Mouse (Mus musculus) thymus, postnatal 4 days (tissue): ENCODE results near the gene Bola1.
"Not testable (repeated sequence)": the region's sequence is repeated elsewhere in the genome, so short reads cannot be mapped to it uniquely, and the experiment has no call there.

Experiments
- DNase-seq: peaks from one replicate; pipeline ENCODE4 v3.0.0; 2021

Gene Bola1

DNA sequence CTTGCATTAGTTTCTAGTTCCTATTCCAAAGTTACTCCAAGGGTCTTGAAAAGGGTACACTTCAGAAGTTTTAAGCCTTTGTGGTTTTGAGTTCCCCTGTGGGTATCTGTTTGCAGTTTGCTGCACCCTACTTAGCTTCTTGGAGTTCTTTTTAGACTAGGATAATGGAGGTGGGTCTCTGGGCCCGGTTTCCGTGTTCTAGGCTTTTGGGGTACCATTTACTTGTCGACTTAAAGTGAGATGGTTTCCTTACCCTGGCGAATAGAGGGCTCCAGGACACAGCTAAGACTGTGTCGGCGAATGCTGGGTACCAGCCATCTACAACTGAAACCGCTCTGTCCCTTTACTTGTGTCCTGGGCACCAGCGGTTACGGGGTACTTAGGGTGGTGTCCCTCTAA lies 2.1 kb upstream of the Bola1 start:
- DNase-seq: peak; percentile 53

DNA sequence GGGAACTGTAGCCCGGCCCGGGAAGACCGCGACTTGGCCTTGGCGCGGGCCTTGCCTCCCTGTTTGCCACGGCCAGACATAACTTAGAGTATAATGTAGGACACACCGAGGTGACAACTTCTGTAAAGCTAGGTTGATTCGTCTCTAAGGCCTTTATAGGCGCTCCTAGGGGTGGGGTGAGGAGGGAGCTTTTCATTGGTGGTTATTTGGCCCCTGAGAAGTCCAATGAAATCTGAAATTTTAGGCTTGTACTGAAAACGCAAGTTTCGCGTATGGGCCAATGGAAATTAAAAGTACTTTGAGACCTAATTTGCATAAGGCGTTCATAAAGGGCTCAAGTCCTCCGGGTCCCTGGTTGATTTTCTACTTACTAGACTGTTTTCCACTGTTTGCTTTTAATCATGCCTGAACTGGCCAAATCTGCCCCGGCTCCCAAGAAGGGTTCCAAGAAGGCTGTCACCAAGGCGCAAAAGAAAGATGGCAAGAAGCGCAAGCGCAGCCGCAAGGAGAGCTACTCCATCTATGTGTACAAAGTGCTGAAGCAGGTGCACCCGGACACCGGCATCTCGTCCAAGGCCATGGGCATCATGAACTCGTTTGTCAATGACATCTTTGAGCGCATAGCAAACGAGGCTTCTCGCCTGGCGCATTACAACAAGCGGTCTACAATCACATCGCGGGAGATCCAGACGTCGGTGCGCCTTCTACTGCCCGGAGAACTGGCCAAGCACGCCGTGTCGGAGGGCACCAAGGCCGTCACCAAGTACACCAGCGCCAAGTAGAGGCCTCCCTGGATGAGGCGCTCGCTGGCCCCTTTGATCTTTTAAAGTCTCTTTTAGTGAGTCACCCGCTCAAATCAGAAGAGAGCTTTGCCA lies 1.5 kb upstream of the Bola1 start, which contains the start of the genes Hist2h2ac and Hist2h2be:
Hist2h2ac (minus strand) TSS at position 116 of the 875 bp plus-strand sequence.
Hist2h2be (plus strand) TSS at position 355 of the 875 bp plus-strand sequence.
- peak; percentile 79 for DNase-seq

DNA sequence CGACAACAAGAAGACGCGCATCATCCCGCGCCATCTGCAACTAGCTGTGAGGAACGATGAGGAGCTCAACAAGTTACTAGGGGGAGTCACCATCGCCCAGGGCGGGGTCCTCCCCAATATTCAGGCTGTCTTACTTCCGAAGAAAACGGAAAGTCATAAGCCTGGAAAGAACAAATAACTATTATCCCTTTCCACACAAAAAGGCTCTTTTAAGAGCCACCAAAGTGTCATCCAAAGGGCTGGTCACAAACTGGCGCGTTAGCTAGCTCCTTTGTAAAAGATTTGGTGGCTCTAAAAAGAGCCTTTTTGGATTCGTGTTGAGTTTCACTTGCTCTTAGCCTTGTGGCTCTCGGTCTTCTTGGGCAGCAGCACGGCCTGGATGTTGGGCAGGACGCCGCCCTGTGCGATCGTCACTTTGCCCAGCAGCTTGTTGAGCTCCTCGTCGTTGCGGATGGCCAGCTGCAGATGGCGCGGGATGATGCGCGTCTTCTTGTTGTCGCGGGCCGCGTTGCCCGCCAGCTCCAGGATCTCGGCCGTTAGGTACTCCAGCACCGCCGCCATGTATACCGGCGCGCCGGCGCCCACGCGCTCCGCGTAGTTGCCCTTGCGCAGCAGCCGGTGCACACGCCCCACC lies 739 bp upstream of the Bola1 start:
- DNase-seq: not testable (repeated sequence)

DNA sequence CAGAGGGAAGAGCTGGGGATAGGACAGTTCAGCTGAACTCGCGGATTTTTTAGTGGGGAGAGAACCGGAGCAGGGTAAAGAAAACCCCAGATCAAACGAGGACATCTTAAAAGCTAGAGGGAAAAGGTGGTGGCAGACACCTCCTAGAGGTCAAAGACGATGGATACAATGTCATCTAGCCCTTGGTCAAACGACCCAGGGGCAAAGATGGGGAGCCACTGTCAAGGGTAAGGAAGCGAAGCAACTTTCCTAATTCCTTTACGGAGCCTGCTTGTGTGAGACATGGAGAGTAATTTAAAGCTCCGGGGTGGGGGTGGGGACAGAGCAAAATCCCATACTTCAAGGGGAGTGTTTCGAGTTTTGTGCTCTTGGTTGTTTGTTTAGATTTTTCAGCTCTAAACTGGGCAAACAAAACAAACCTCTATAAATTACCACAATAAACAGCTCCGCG lies 293 bp downstream of the Bola1 start:
- DNase-seq: peak; percentile 47

DNA sequence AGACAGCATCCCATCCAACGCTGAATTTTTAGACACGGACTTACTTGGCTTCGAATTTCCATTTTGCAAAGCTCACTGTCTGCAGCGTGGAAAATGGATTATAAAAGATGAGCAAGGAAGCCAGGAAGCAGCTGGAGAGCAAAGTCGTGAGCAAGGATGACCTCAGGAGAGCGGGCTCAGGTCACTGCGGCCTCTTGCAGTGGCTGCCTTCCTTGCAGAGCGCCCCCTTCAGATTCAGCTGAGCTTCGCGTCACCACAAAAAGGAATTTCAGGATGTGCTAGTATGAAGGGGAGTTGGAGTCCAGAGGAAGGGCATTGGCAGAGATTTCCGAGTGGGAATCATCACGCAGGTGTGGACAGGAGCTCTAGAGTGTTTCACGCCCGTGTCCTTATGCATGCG lies 10.3 kb downstream of the Bola1 start:
- no peak for DNase-seq

DNA sequence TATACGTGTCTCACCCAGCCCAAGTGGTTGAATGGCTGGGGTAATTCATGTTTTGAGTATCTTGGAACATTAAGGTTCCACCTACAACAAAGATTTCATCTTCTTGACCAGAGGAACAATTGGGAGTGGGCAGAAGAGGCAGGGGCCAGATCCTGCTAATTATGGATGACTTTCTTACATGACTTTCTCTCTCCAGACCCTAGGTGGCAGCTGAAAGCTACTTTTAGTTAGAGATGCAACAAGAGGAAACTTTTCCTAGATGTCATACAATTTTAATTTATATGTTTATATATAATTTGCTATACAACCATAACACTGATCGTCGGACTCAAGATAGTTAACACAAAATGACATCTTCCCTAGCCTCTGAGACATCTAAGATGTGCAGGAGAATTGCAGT lies 11.7 kb downstream of the Bola1 start:
- DNase-seq: no peak

DNA sequence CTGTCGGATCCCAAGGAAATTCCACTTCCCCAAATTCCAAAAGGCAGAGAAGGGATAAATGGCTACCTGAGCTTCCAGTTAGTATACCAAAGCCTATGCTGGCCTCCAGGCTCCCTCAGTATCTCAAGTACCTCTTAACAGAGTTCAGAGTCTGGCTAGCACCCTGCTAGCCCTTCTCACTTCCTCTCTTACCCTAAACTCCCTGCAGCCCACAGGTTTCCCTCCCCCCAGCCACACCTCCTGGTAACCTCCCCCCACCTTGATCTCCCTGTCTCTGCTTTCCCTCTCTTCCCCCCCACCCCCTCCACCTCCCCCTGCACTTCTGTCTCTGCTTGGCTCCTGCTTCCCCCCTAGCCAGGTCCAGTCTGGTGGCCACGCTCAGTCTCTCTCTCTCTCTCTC lies 19.8 kb downstream of the Bola1 start:
- no peak for DNase-seq

DNA sequence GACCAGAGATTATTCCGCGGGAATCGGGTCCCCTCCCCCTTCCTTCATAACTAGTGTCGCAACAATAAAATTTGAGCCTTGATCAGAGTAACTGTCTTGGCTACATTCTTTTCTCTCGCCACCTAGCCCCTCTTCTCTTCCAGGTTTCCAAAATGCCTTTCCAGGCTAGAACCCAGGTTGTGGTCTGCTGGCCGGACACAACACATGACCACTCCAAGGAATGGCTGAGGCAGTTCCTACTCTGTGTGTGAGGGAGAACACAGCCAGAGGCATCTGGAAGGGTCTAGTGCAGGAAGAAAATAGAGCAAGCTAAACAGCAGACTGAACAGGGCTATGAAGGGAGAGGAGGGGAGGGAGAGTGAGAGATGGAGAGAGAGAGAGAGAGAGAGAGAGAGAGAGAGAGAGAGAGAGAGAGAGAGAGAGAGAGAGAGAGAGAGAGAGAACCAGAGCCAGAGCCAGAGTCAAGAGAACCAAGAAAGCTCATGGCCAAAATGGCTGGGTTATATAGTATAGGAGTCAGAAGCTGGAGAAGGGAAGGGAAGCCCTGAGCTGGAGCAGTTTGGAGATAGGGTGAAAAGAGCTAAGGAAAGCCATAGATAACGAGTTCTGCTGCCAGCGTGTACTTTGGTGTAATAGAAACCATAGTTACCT lies 20.8 kb downstream of the Bola1 start:
- not testable (repeated sequence) for DNase-seq

DNA sequence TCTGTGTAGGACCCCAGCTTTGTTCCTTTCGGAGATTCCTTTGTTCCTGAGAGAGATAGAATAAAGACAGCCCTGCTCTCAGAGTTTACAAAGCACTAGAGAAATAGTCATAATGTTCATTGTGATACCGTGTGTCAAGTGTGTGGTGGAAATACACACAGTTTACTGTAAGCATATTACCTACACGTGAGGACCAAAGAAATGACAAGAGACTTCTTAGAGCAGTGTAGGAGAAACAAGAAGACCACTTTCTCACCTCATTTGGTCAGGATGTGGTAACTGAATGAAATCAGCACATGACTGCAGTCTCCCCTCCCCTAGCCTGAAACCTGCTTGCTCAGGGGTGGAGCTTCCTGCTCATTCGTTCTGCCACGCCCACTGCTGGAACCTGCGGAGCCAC lies 21.3 kb downstream of the Bola1 start:
- peak; percentile 31 for DNase-seq

DNA sequence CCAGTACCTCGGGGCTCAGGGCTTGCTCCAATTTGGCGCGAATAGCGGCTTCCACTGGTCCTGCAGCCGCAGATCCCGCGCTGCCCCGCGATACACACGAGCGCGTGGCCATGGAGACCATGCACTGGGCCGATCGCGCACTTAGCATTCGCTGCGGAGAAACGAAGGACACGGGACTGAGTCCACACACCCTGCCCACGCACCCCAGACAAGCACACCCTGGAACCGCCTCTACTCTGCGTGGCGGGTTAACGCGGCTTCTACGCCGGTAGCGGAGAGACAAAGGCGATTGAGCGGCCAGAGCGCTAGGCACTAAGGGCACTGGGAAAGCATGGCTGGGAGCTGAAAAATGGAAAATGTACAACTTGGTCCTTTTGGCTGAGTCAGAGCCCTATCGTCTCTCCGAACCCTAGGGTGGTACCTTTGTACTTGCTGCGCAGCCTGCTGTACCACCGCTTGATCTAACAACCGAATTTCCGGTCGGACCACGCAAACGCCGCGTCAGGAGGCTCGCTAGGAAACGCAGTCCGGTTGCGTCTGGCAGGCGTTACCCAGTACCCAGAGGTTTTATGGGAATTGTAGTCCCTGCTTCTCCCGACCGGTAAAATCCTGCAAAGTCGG lies 22.3 kb downstream of the Bola1 start:
- peak; percentile 81 for DNase-seq

DNA sequence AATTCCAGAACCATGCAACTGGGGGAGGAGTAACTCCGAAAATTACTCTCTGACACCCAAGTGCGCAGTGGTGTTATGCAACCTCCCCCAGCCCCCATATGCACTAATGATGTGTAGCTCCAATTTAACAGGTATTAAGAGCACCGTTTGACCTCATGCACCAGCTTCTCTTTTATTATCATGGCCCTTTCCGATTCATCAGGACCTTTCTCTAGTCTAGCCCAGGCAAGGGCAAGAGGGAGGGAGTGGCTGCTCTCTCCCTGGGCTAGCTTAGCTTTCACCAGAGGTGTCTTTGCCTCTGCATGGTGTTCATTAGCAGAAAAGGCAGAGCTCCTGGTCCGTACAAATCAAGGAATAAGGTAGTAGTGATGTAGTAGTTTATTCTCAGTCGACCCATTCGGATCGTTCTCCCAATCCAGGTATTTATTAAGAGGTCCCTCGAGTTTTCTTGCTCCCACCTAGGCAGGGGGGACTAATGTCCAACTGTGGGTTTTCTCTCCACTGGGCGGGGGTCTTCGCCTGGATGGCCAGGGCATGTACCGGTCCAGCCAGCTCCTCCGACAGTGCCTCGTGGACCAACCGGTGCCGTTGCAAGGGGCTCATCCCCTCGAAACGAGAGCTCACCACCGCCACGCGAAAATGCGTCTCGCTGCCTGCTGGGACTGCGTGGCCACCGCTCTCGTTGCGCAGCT lies 22.9 kb downstream of the Bola1 start:
- DNase-seq: peak; percentile 20

DNA sequence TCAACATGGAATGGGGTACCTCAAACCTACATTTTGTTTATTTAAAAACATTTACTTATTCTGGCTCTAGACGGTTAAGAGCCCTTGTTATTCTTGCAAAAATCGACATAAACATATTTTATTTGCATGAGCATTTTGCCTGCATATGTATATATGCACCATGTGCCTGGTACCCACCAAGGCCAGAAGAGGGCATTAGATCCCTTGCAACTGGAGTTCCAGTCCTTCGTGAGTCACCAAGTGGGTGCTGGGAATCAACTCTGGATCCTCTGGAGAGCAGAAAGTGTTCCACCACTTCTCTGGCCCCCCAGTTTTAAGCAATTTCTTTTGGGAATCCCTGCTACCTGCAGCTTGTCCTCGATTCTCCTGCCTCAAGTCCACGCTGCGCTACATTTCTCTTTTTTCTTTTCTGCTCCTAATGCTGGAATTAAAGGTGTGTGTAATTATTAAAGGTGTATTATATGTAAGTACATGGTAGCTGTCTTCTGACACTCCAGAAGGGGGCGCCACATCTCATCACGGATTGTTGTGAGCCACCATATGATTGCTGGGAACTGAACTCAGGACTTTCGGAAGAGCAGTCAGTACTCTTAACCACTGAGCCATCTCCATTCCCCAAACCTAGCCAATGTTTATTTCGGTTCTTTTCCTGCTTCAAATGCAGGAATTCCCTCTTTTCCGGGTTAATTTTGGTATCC lies 23.7 kb downstream of the Bola1 start:
- peak; percentile 60 for DNase-seq

DNA sequence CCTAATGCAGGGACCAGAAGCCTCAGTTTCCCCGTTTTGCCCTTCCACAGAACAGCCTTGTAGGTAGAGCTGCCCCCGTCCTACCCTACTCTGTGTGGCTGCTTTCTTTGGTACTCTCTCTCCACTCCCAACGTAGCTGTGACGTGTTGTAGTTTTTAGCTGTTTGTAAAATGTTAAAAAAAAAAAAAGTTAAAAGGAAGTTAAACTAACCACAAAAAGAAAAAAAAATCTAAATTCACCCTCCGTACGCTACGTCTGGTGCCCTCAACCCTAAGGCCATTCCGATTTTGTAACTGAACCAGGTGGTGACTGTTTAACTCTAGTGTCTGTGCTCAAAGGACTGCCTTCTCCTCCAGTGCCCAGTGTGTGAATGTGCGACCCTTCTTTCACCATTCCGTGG lies 24.5 kb downstream of the Bola1 start:
- DNase-seq: peak; percentile 17

DNA sequence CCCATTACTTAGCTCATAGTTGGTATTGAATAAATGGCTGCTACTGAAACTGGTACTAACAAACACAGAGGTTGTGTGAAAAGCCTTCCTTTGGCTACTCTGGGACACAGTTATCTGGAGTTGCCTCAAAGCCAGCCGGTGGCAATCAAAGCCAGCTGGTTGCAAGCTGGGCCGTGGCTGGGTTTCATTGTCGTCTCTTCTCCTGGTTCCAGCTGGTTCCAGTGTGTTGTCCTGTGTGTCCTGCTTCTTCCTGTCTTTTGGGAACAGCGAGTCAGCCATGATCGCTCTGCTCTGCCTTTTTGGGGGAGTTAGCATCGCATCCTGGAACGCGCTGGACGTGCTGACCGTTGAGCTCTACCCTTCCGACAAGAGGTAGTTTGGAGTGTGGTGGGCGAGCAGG lies 26.5 kb downstream of the Bola1 start:
- no peak for DNase-seq

DNA sequence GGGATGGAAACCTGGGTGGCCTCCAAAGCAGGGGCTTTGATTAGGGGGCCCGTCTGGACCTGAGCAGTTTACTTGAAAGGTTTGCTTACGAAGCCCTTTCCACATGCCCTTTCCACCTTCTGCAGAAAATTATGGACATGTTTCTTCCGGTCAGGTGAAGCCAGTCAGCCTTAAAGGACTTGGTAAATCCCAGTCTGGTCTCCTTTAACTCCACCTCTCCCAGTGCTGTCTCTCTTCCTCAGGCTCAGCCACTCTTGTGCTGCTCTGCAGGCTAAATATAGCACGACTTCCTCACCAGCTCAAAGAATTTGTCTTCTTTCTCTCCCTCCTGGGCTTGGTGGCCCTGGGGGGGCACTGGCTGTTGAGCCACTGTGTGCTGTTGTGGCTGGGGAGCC lies 37.1 kb downstream of the Bola1 start:
- DNase-seq: no peak

DNA sequence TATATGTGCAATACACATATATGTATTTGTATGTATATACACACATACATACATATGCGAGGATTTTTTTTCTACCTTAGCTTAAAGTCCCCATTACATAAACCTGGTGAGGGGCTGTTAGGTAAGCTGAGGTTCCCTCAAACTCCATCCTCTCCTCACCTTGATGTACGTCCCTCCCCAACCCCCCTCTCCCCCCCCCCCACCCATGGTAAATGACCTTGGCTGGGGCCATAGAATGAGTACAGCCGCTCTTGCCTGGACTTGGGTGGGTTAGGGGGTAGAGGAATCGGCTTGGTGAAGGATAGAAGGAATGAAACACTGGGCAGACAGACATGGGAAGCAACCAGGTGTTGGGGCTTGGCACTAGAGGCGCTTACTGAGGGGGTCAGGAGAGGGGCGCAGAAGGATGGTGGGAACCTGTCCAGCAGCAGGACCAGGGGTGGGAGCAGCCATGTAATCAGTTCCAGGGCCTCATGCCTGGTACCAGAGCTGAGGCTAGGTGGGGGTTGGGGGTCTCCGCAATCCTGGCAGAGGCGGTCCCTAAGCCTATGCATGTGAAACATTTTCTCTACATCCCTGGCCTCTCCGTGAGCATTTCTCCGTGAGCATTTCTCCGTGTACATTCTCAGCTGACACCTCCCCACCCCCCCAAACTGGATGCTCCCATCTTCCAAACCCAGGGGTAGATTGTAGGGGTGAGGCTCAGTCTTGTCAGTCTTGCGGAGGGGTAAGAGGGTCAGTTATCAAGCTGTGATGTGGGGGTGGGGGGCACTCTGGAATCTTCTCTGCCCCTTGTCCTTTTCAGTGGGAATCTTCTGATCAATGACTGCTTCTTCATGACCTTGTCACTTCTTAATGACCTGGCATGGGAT lies 37.8 kb downstream of the Bola1 start:
- no peak for DNase-seq

DNA sequence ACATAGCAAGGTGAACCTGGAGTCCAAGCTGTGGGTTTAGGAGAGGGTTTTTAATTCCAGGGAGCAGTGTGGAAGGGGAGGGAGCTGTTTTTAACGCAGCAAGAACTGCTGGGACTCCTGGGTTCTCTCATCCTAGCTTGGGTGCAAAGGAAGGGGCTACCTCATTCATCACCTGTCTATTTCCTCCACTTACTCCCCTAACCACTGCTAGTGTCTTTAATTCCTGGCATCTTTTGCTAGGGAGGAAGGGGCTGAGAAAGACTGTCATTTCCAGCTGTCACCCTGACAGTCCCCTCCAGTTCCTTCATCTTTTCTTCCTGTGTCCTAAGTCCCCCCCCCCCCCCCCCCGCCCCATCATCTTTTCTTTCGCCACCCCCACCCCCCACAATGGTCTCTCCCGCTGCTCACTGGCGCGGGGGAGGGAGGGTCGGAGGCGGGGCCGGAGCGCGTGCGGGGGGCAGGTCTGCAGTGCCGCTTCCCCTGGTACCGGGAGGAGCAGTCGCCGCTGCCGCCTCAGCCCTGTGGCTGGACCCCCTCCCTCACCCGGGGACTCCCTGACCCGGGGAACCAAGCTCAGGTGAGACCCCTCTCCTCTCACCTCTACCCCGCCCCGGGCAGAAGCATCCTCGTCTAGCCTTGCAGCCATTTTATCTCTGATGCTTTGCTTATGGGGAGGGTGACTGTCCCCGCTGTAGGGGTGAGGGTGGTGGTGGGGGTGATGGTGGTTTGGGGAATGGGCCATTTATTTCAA lies 38.6 kb downstream of the Bola1 start, which contains the start of gene Sv2a:
Sv2a (plus strand) TSS at position 425 of the 751 bp plus-strand sequence.
- peak; percentile 77 for DNase-seq

DNA sequence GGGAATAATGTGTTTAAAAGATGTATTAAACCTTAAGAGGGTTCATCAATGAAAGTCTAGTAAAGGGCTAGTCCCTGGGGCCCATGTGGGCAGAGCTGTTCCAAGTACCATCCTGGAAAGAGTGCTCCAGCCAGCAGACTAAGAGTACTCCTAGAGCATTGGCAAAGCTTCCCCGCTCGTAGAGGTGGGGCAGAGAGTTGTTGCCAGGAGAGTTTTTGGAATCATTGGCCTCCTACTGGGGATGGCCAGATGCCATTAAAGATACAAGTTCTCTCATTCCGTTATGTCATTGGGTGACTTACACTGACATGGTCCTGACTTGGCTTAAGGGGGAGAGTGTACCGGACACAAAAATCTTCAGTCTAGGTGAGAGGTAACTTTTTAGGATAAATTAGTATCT lies 40.0 kb downstream of the Bola1 start:
- no peak for DNase-seq

DNA sequence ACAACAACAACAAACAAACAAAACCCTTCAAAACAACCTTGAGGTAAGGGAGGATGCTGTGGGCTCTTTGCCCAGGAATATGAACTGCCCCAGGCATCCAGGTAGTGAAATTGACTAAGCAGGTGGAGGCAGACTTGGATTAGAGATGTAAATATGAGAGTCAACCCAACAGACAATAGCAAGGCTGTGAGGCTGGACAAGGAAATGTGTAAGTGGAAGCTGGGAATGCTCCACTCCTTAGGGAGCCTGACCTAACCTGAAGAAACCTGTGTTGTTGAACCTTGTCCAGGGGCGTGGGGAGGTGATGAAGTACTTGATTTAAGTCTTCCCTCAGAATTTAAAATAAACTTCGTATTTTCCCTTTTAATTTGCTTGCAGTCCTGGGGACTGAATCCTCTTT lies 40.6 kb downstream of the Bola1 start:
- DNase-seq: no peak

DNA sequence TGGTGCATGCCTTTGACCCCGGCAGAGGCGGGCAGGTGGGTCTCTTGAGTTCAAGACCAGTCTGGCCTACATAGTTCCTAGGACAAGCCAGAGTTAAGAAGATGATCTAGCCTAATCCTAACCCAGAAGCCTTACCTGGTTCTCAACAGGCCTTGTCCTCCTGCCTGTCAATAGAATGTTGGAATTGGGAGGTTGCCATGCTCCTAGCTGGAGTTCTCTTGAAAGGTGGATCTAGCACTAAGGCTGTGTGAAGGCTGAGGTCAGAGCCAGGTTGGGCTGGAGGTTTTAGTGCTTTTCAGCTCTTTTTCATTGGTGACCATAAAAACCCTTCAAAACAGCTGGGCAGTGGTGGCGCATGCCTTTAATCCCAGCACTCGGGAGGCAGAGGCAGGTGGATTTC lies 41.1 kb downstream of the Bola1 start:
- no peak for DNase-seq
